Mouse (Mus musculus) ES-E14 (cell line): ENCODE measurements around the gene Dio3. TPM values are rescaled to one million over a fixed set of nuclear protein-coding genes. Genes with fewer than 3 reads are reported as not detected.

ENCODE experiments used
- DNase-seq: peaks from one replicate; pipeline ENCODE4 v3.0.0-alpha.2; 2013; ENCODE audit warnings: low read depth, low spot score
- H3K27ac ChIP-seq: 2 replicates; pipeline ENCODE4 v1.5.1; 2012; ENCODE audit warnings: low read depth, mild to moderate bottlenecking, low read length, moderate library complexity, mixed read lengths; ENCODE audit not compliant: poor library complexity, insufficient read depth, severe bottlenecking
- H3K36me3 ChIP-seq: 2 replicates; pipeline ENCODE4 v1.6.1; 2012; ENCODE audit warnings: mild to moderate bottlenecking, low read length, moderate library complexity, mixed read lengths; ENCODE audit not compliant: control insufficient read depth, poor library complexity, insufficient read depth, severe bottlenecking
- H3K4me1 ChIP-seq, 2 experiments: fragments of 150-350 bp in 1 of 2; sonication (generic) in 1 of 2; 2 replicates each; pipeline ENCODE4 v1.6.1; 2012; ENCODE audit warnings: low read length in 2 of 2, mild to moderate bottlenecking in 1 of 2, mixed read lengths in 1 of 2; ENCODE audit not compliant: control insufficient read depth in 2 of 2, insufficient read depth in 2 of 2, poor library complexity in 1 of 2
- H3K4me3 ChIP-seq, 2 experiments: fragments of 150-350 bp in 1 of 2; sonication (generic) in 1 of 2; 2 replicates each; pipeline ENCODE4 v1.5.1; 2012; ENCODE audit warnings: low read length in 2 of 2, low read depth in 1 of 2, mild to moderate bottlenecking in 1 of 2, mixed read lengths in 1 of 2; ENCODE audit not compliant: insufficient read depth in 1 of 2, poor library complexity in 1 of 2, severe bottlenecking in 1 of 2
- H3K9ac ChIP-seq: 2 replicates; pipeline ENCODE4 v1.6.1; 2012; ENCODE audit warnings: low read depth, mild to moderate bottlenecking, low read length, mixed read lengths; ENCODE audit not compliant: poor library complexity, insufficient read depth, severe bottlenecking
- H3K9me3 ChIP-seq: fragments of 150-350 bp; sonication (generic); 2 replicates; pipeline ENCODE4 v1.6.1; 2012; ENCODE audit warnings: low read depth, mild to moderate bottlenecking, low read length; ENCODE audit not compliant: control insufficient read depth, insufficient read depth
- CHD2 ChIP-seq: IDR thresholded peaks from 2 replicates; pipeline ENCODE4 v1.6.1; 2014; ENCODE audit warnings: mild to moderate bottlenecking, low read depth, low read length, inconsistent platforms
- HCFC1 ChIP-seq: IDR thresholded peaks from 2 replicates; pipeline ENCODE4 v1.6.1; 2012; ENCODE audit warnings: low read length, inconsistent platforms, borderline replicate concordance; ENCODE audit not compliant: insufficient read depth
- MAFK ChIP-seq: IDR thresholded peaks from 2 replicates; pipeline ENCODE4 v1.6.1; 2014; ENCODE audit warnings: mild to moderate bottlenecking, low read depth, low read length, inconsistent platforms; ENCODE audit not compliant: insufficient read depth
- ZC3H11A ChIP-seq: IDR thresholded peaks from 2 replicates; pipeline ENCODE4 v1.6.1; 2012; ENCODE audit warnings: low read depth, mild to moderate bottlenecking, inconsistent platforms, low read length, borderline replicate concordance
- ZNF384 ChIP-seq: IDR thresholded peaks from 2 replicates; pipeline ENCODE4 v1.6.1; 2012; ENCODE audit warnings: low read depth, low read length, inconsistent platforms
- in situ Hi-C, 2 experiments: fragments of 600-800 bp; cut with MboI; formaldehyde crosslinking; loops; one replicate each; pipeline ENCODE4 v1.15.1; 2025; ENCODE audit warnings: low sequenced_read_pairs in 2 of 2, inconsistent platforms in 1 of 2; ENCODE audit not compliant: unreplicated experiment in 2 of 2
- total RNA-seq: library from RNA; depleted of rRNA; stranded (reverse); fragments of 300-350 nt; gene quantifications from 2 replicates; pipeline ENCODE4 v1.2.3, GENCODE M21; 2012; rRNA removed

Gene Dio3
- total RNA-seq = 4.7 and 8.5 TPM in 2 replicates

GRCm38 (mm10) chr12:110278853-110279252, at the start of gene Dio3:
Gene Dio3, plus strand, starts transcription at chr12:110279068.
- peak within 1 kb of the TSS; percentile 39 for H3K9ac ChIP-seq
- no peaks in the 10 kb centered on the region for H3K36me3 ChIP-seq
- peak; percentile 78 for DNase-seq
- in situ Hi-C loops = no loop called here
- no peak within 1 kb of the TSS for H3K27ac ChIP-seq
- peak within 1 kb of the TSS; percentile 60 to 71 for H3K4me3 ChIP-seq
- H3K4me1 ChIP-seq = peaks cover 0 to 15% of the 10 kb centered on the region in 2 experiments; a peak in 2 of 4 replicates
- TF ChIP-seq CHD2 = no peak
- TF ChIP-seq ZNF384 = no peak
- TF ChIP-seq MAFK = no peak
- no peak for TF ChIP-seq HCFC1
- TF ChIP-seq ZC3H11A = no peak
- H3K9me3 ChIP-seq = no peaks in the 10 kb centered on the region

- Histone ChIP-seq H3K27ac (no peak overlapping the region), H3K4me3 (no peak overlapping the region), H3K4me1 (no peaks in the 10 kb centered on the region), H3K36me3 (no peaks in the 10 kb centered on the region), H3K9me3 (no peaks in the 10 kb centered on the region), H3K9ac (no peak overlapping the region)
- no peak for DNase-seq
- in situ Hi-C loops = no loop called here
- no peak for TF ChIP-seq ZC3H11A
- TF ChIP-seq ZNF384 = no peak
- TF ChIP-seq CHD2 = no peak
- no peak for TF ChIP-seq HCFC1
- no peak for TF ChIP-seq MAFK
Measured at GRCm38 (mm10) chr12:110230296-110230695, 48.6 kb upstream of the Dio3 start.

- Histone ChIP-seq H3K27ac (no peak overlapping the region), H3K9ac (no peak overlapping the region), H3K4me3 (no peak overlapping the region), H3K9me3 (no peaks in the 10 kb centered on the region), H3K36me3 (no peaks in the 10 kb centered on the region), H3K4me1 (no peaks in the 10 kb centered on the region)
- no peak for DNase-seq
- no peak for TF ChIP-seq MAFK
- no peak for TF ChIP-seq CHD2
- TF ChIP-seq ZNF384 = no peak
- no peak for TF ChIP-seq ZC3H11A
- TF ChIP-seq HCFC1 = no peak
- in situ Hi-C loops = no loop called here
Measured at GRCm38 (mm10) chr12:110230767-110231166, 48.1 kb upstream of the Dio3 start.

GRCm38 (mm10) chr12:110231709-110232600, 46.9 kb upstream of the Dio3 start:
- Histone ChIP-seq H3K4me3 (no peak overlapping the region), H3K36me3 (no peaks in the 10 kb centered on the region), H3K9ac (no peak overlapping the region), H3K9me3 (no peaks in the 10 kb centered on the region), H3K27ac (no peak overlapping the region), H3K4me1 (no peaks in the 10 kb centered on the region)
- in situ Hi-C loops = no loop called here
- no peak for TF ChIP-seq ZNF384
- no peak for TF ChIP-seq ZC3H11A
- DNase-seq = no peak

GRCm38 (mm10) chr12:110235908-110236307, 43.0 kb upstream of the Dio3 start:
- no peak overlapping the region for H3K4me3 ChIP-seq
- no peak for TF ChIP-seq HCFC1
- no peak for TF ChIP-seq ZNF384
- no peak for TF ChIP-seq CHD2
- TF ChIP-seq ZC3H11A = no peak
- TF ChIP-seq MAFK = no peak
- no peak overlapping the region for H3K27ac ChIP-seq
- no peaks in the 10 kb centered on the region for H3K9me3 ChIP-seq
- DNase-seq = no peak
- no peak overlapping the region for H3K9ac ChIP-seq
- no peaks in the 10 kb centered on the region for H3K4me1 ChIP-seq
- no peaks in the 10 kb centered on the region for H3K36me3 ChIP-seq
- in situ Hi-C loops = no loop called here
